Mouse (Mus musculus): Measurements from ENCODE around the gene Adat3.

- no peak for TF ChIP-seq MAFK (IDR thresholded peaks at IDR 0.05; ENCODE audit: insufficient read depth, low read depth, low read length)
- no peak for TF ChIP-seq HCFC1 (IDR thresholded peaks at IDR 0.05; ENCODE audit: borderline replicate concordance, insufficient read depth, low read length)
Measured at GRCm38 (mm10) chr10:80589127-80589878, 13.4 kb upstream of the Adat3 start.

All from ES-E14 (cell line).